Mouse (Mus musculus): ENCODE data around the gene Smg6. TPM values are rescaled to one million over a fixed set of nuclear protein-coding genes. Genes with fewer than 3 reads are reported as not detected.
A peak's percentile ranks its signal among the peaks of the same experiment; 100 is the strongest.

The Smg6 gene
- polyA plus RNA-seq, 1 experiment from 2014 or later, result 16.0 TPM

DNA sequence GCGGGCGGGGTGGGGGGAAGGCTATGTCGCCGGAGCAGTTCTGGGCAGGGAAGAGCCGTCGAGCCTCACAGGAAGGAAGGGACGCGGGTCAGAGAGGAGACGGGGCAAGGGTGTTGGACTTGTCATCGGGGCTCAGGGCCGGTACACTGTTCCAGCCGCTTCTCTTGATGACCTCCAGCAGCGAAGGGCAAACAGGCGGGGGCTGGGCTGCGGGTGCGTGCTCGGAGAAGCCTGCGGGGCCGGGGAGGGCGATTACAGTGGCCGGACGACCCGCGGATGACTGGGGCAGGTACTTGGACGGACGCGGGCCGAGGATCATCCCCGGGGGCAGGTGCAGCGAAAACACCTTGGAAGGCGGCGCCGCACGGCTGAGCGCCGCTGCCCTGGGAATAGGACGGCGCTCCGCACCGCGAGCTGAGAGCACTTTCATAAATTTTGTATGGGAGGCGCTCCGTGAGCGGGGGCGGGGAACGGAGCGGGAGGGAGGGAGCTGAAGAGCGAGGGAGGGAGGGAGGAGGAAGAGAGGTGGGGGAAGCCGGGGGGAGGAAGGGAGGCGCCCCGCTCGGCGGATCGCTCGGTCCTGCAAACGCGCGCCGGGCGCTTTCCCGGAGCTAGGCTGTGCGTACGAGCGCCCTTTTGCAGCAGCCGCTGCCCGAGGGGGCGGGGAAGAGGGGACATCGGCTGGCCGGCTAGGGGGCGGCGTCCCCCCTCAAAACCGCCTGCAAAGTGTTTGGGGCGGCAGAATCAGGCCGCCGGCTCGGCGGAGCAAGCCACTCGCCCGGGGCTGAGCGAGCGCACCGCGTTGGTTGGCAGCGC, 267.8 kb downstream of the Smg6 start, which contains the start of gene Rtn4rl1:
Gene Rtn4rl1 (plus strand): TSS at position 528 of the 816 bp plus-strand sequence.
- no peaks in the 10 kb centered on the region for H3K9me3 ChIP-seq (ENCODE audit: control insufficient read depth, low read length)
- under 1% methylated on average over 77 of the region's 84 CpGs for WGBS
- DNase-seq (ENCODE audit: low spot score, missing footprints), result peak; percentile 95
- H3K27ac ChIP-seq (ENCODE audit: low read depth, low read length), result 0 out of 2 replicates have a peak within 1 kb of the TSS, but pooled peaks have one; percentile 30
- H3K4me3 ChIP-seq (ENCODE audit: low read depth, low read length), result peak within 1 kb of the TSS; percentile 48
- H3K36me3 ChIP-seq (ENCODE audit: control insufficient read depth, insufficient read depth, low read length), result no peaks in the 10 kb centered on the region
- peak within 1 kb of the TSS; percentile 51 for H3K9ac ChIP-seq (ENCODE audit: low read length)
- H3K4me1 ChIP-seq (ENCODE audit: control insufficient read depth, insufficient read depth, low read length), result peaks cover 36% of the 10 kb centered on the region
- peak; percentile 20; the same call in 1 of the 2 replicates for ATAC-seq (ENCODE audit: low FRiP score)
- peak within 1 kb of the TSS; percentile 72 for H3K4me2 ChIP-seq
- peaks cover 51% of the 10 kb centered on the region for H3K27me3 ChIP-seq (ENCODE audit: control insufficient read depth, insufficient read depth, low read length)

GRCm38 (mm10) chr11:75194121-75194849, 268.7 kb downstream of the Smg6 start:
- 0 out of 2 replicates have a peak overlapping the region, but pooled peaks have one; percentile 30 for H3K27ac ChIP-seq (ENCODE audit: low read depth, low read length)
- H3K4me2 ChIP-seq, result peak overlapping the region; percentile 72
- H3K4me3 ChIP-seq (ENCODE audit: low read depth, low read length), result peak overlapping the region; percentile 48
- peaks cover 51% of the 10 kb centered on the region for H3K27me3 ChIP-seq (ENCODE audit: control insufficient read depth, insufficient read depth, low read length)
- no peaks in the 10 kb centered on the region for H3K9me3 ChIP-seq (ENCODE audit: control insufficient read depth, low read length)
- DNase-seq (ENCODE audit: low spot score, missing footprints) (peak; percentile 93), ATAC-seq (ENCODE audit: low FRiP score) (no peak)
- no peaks in the 10 kb centered on the region for H3K36me3 ChIP-seq (ENCODE audit: control insufficient read depth, insufficient read depth, low read length)
- H3K9ac ChIP-seq (ENCODE audit: low read length), result peak overlapping the region; percentile 51
- H3K4me1 ChIP-seq (ENCODE audit: control insufficient read depth, insufficient read depth, low read length), result peaks cover 34% of the 10 kb centered on the region
- under 1% methylated on average over 52 of the region's 52 CpGs for WGBS

- H3K4me3 ChIP-seq (ENCODE audit: low read depth, low read length), result peak overlapping the region; percentile 48
Observed at GRCm38 (mm10) chr11:75194850-75195461, 269.3 kb downstream of the Smg6 start.

DNA sequence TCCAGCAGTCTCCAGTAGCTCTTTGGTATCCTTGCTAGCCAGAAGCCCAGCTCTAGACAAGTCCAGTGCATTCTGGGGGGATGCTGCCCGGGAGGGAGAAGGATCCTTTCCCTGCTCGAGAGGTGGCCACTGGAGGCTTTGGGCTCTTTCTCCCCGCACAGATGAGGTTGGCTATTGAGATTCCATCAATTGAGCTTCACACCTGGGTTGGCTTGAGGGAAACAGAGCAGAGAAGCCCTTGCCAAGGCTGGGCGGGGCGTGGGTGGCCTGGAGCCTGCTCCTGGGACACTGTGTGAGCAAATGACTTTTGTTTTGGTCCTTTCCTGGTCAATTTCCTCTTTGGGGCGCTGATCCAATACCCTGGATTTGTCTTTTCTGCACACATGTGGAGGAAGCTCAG, 270.5 kb downstream of the Smg6 start:
- Histone ChIP-seq H3K9ac (ENCODE audit: low read length) (no peak overlapping the region), H3K4me2 (no peak overlapping the region), H3K27ac (ENCODE audit: low read depth, low read length) (no peak overlapping the region), H3K9me3 (ENCODE audit: control insufficient read depth, low read length) (no peaks in the 10 kb centered on the region), H3K27me3 (ENCODE audit: control insufficient read depth, insufficient read depth, low read length) (peaks cover 51% of the 10 kb centered on the region), H3K4me1 (ENCODE audit: control insufficient read depth, insufficient read depth, low read length) (peaks cover 28% of the 10 kb centered on the region), H3K36me3 (ENCODE audit: control insufficient read depth, insufficient read depth, low read length) (no peaks in the 10 kb centered on the region), H3K4me3 (ENCODE audit: low read depth, low read length) (no peak overlapping the region)
- DNase-seq (ENCODE audit: low spot score, missing footprints), result no peak
- ATAC-seq (ENCODE audit: low FRiP score), result no peak
- 47% methylated on average over 6 of the region's 6 CpGs for WGBS

More at GRCm38 (mm10) chr11:75194850-75195461, 269.3 kb downstream of the Smg6 start:
- Histone ChIP-seq H3K9me3 (ENCODE audit: control insufficient read depth, low read length) (no peaks in the 10 kb centered on the region), H3K27me3 (ENCODE audit: control insufficient read depth, insufficient read depth, low read length) (peaks cover 51% of the 10 kb centered on the region), H3K4me2 (peak overlapping the region; percentile 72), H3K36me3 (ENCODE audit: control insufficient read depth, insufficient read depth, low read length) (no peaks in the 10 kb centered on the region), H3K27ac (ENCODE audit: low read depth, low read length) (no peak overlapping the region), H3K9ac (ENCODE audit: low read length) (peak overlapping the region; percentile 51; the same call in 1 of the 2 replicates), H3K4me1 (ENCODE audit: control insufficient read depth, insufficient read depth, low read length) (peaks cover 28% of the 10 kb centered on the region)
- ATAC-seq (ENCODE audit: low FRiP score) (peak; percentile 28; the same call in 1 of the 2 replicates), DNase-seq (ENCODE audit: low spot score, missing footprints) (peak; percentile 96)
- 0% methylated on average over 38 of the region's 39 CpGs for WGBS

- no peak overlapping the region for H3K4me2 ChIP-seq
- peaks cover 33% of the 10 kb centered on the region for H3K4me1 ChIP-seq (ENCODE audit: control insufficient read depth, insufficient read depth, low read length)
- H3K36me3 ChIP-seq (ENCODE audit: control insufficient read depth, insufficient read depth, low read length), result no peaks in the 10 kb centered on the region
- H3K9ac ChIP-seq (ENCODE audit: low read length), result no peak overlapping the region
- no peak overlapping the region for H3K27ac ChIP-seq (ENCODE audit: low read depth, low read length)
- no peak overlapping the region for H3K4me3 ChIP-seq (ENCODE audit: low read depth, low read length)
- DNase-seq (ENCODE audit: low spot score, missing footprints), result no peak
- WGBS, result 28% methylated on average over 7 of the region's 7 CpGs
- peaks cover 39% of the 10 kb centered on the region for H3K27me3 ChIP-seq (ENCODE audit: control insufficient read depth, insufficient read depth, low read length)
- H3K9me3 ChIP-seq (ENCODE audit: control insufficient read depth, low read length), result no peaks in the 10 kb centered on the region
- no peak for ATAC-seq (ENCODE audit: low FRiP score)
Observed at GRCm38 (mm10) chr11:75197956-75198355, 272.3 kb downstream of the Smg6 start.

- 69% methylated on average over 4 of the region's 4 CpGs for WGBS
- H3K4me1 ChIP-seq (ENCODE audit: control insufficient read depth, insufficient read depth, low read length), result peaks cover 25% of the 10 kb centered on the region
- ATAC-seq (ENCODE audit: low FRiP score) (no peak), DNase-seq (ENCODE audit: low spot score, missing footprints) (no peak)
- H3K4me3 ChIP-seq (ENCODE audit: low read depth, low read length), result no peak overlapping the region
- no peak overlapping the region for H3K27ac ChIP-seq (ENCODE audit: low read depth, low read length)
- H3K4me2 ChIP-seq, result no peak overlapping the region
- H3K27me3 ChIP-seq (ENCODE audit: control insufficient read depth, insufficient read depth, low read length), result peaks cover 31% of the 10 kb centered on the region
- no peaks in the 10 kb centered on the region for H3K36me3 ChIP-seq (ENCODE audit: control insufficient read depth, insufficient read depth, low read length)
- H3K9ac ChIP-seq (ENCODE audit: low read length), result no peak overlapping the region
- H3K9me3 ChIP-seq (ENCODE audit: control insufficient read depth, low read length), result no peaks in the 10 kb centered on the region
Observed at GRCm38 (mm10) chr11:75198792-75199191, 273.2 kb downstream of the Smg6 start.

- Histone ChIP-seq H3K27ac (ENCODE audit: low read depth, low read length) (no peak overlapping the region), H3K4me3 (ENCODE audit: low read depth, low read length) (no peak overlapping the region), H3K36me3 (ENCODE audit: control insufficient read depth, insufficient read depth, low read length) (no peaks in the 10 kb centered on the region), H3K4me1 (ENCODE audit: control insufficient read depth, insufficient read depth, low read length) (peaks cover 13% of the 10 kb centered on the region), H3K27me3 (ENCODE audit: control insufficient read depth, insufficient read depth, low read length) (peaks cover 19% of the 10 kb centered on the region), H3K9me3 (ENCODE audit: control insufficient read depth, low read length) (no peaks in the 10 kb centered on the region), H3K4me2 (no peak overlapping the region), H3K9ac (ENCODE audit: low read length) (no peak overlapping the region)
- DNase-seq (ENCODE audit: low spot score, missing footprints) (no peak), ATAC-seq (ENCODE audit: low FRiP score) (no peak)
- 83% methylated on average over 5 of the region's 5 CpGs for WGBS
Observed at GRCm38 (mm10) chr11:75199951-75200350, 274.3 kb downstream of the Smg6 start.

DNA sequence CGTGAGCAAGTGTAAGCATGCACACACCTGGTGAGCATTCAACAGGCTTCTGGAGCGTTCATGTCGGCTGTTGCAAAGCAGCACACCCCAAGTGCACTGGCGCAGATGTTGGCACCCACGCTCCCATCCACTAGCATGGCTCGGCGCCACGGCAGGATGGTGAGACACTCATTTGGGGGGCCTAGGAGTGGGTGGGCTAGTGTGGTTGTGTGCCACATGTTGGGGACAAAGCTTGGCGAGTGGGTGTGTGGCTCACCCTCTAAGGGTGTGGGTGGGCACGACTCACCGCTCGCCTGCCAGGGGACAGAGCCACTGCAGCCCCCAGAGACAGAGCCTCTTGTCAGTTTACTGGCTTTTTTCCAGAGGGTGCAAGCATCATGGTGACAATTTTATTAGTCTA, 275.3 kb downstream of the Smg6 start:
- peaks cover 9% of the 10 kb centered on the region for H3K27me3 ChIP-seq (ENCODE audit: control insufficient read depth, insufficient read depth, low read length)

More for the DNA sequence above, 275.3 kb downstream of the Smg6 start:
- DNase-seq (ENCODE audit: low spot score, missing footprints) (no peak), ATAC-seq (ENCODE audit: low FRiP score) (no peak)
- Histone ChIP-seq H3K4me2 (no peak overlapping the region), H3K9ac (ENCODE audit: low read length) (no peak overlapping the region), H3K4me3 (ENCODE audit: low read depth, low read length) (no peak overlapping the region), H3K4me1 (ENCODE audit: control insufficient read depth, insufficient read depth, low read length) (peaks cover 7% of the 10 kb centered on the region; the same call in 1 of the 2 replicates), H3K36me3 (ENCODE audit: control insufficient read depth, insufficient read depth, low read length) (no peaks in the 10 kb centered on the region), H3K27ac (ENCODE audit: low read depth, low read length) (no peak overlapping the region), H3K9me3 (ENCODE audit: control insufficient read depth, low read length) (no peaks in the 10 kb centered on the region)
- 92% methylated on average over 12 of the region's 12 CpGs for WGBS
